20 mouse cellular contexts compared by ENCODE assay signal in genomic region chr3:135032483-135032882, GRCm38 (mm10).
DNase-seq lines count a peak whose midpoint lies in the region; ATAC-seq and TF ChIP-seq lines count a peak whose summit lies in the region.
"Had no signal": no experiment of that assay in that cellular context is flagged by ENCODE, and none has a peak within 500 bp of the region (broad histone marks: within the 10 kb centered on the region; RNA-seq: fewer than 3 reads in every experiment).

No protein-coding gene starts in this region.

- no peaks in the 10 kb centered on the region for H3K9me3 ChIP-seq in lung, embryonic 14.5 days (ENCODE audit: low read depth, low read length)
- H3K9me3 ChIP-seq in lung, postnatal 0 days (ENCODE audit: low read length) = no peaks in the 10 kb centered on the region
- no peaks in the 10 kb centered on the region for H3K9me3 ChIP-seq in limb, embryonic 13.5 days
- H3K9me3 ChIP-seq in liver, embryonic 11.5 days (ENCODE audit: control insufficient read depth, low read length) = no peaks in the 10 kb centered on the region
- H3K9me3 ChIP-seq: embryonic facial prominence, embryonic 10.5 days; embryonic facial prominence, embryonic 12.5 days; forebrain, embryonic 13.5 days; forebrain, embryonic 15.5 days had no signal

- H3K36me3 ChIP-seq in heart, adult 2 months (ENCODE audit: control insufficient read depth, insufficient read depth, low read length) = no peaks in the 10 kb centered on the region
- no peaks in the 10 kb centered on the region for H3K36me3 ChIP-seq in lung, embryonic 14.5 days (ENCODE audit: insufficient read depth)
- no peaks in the 10 kb centered on the region for H3K36me3 ChIP-seq in lung, postnatal 0 days (ENCODE audit: insufficient read depth, low read length)
- no peaks in the 10 kb centered on the region for H3K36me3 ChIP-seq in limb, embryonic 13.5 days
- no peaks in the 10 kb centered on the region for H3K36me3 ChIP-seq in liver, embryonic 11.5 days (ENCODE audit: control insufficient read depth, insufficient read depth, low read length)
- H3K36me3 ChIP-seq: embryonic facial prominence, embryonic 10.5 days; embryonic facial prominence, embryonic 12.5 days; forebrain, embryonic 15.5 days had no signal

- intact Hi-C loops in heart, adult 2 months (cut with DNase I) = no loop called here

- no peaks in the 10 kb centered on the region for H3K27me3 ChIP-seq in heart, adult 2 months (ENCODE audit: control insufficient read depth, insufficient read depth, low read length)
- H3K27me3 ChIP-seq in lung, embryonic 14.5 days (ENCODE audit: insufficient read depth, low read length) = no peaks in the 10 kb centered on the region
- H3K27me3 ChIP-seq in lung, postnatal 0 days (replicated peaks; ENCODE audit: insufficient read depth, low read length) = no peaks in the 10 kb centered on the region
- no peaks in the 10 kb centered on the region for H3K27me3 ChIP-seq in limb, embryonic 13.5 days
- no peaks in the 10 kb centered on the region for H3K27me3 ChIP-seq in liver, embryonic 11.5 days (replicated peaks; ENCODE audit: control insufficient read depth, insufficient read depth, low read length)
- H3K27me3 ChIP-seq: embryonic facial prominence, embryonic 12.5 days; forebrain, embryonic 13.5 days; forebrain, embryonic 15.5 days had no signal

- no peak for TF ChIP-seq CTCF in heart, adult 2 months (IDR thresholded peaks at IDR 0.05)
- TF ChIP-seq CTCF in lung, embryonic 14.5 days (IDR thresholded peaks at IDR 0.05; ENCODE audit: low read depth) = no peak
- TF ChIP-seq CTCF in lung, postnatal 0 days (IDR thresholded peaks at IDR 0.05) = no peak

- H3K4me1 ChIP-seq in heart, adult 2 months (ENCODE audit: control insufficient read depth, insufficient read depth, low read length) = no peaks in the 10 kb centered on the region
- H3K4me1 ChIP-seq in lung, embryonic 14.5 days (ENCODE audit: insufficient read depth) = no peaks in the 10 kb centered on the region
- no peaks in the 10 kb centered on the region for H3K4me1 ChIP-seq in lung, postnatal 0 days (ENCODE audit: insufficient read depth, low read depth, low read length)
- peaks cover 3% of the 10 kb centered on the region; the same call in 1 of the 2 replicates for H3K4me1 ChIP-seq in limb, embryonic 13.5 days
- no peaks in the 10 kb centered on the region for H3K4me1 ChIP-seq in liver, embryonic 11.5 days (replicated peaks; ENCODE audit: control insufficient read depth, insufficient read depth, low read length)
- H3K4me1 ChIP-seq: embryonic facial prominence, embryonic 10.5 days; embryonic facial prominence, embryonic 12.5 days; forebrain, embryonic 13.5 days; forebrain, embryonic 15.5 days had no signal

- no peak; the same call in 1 of the 2 replicates for ATAC-seq in lung, embryonic 14.5 days (ENCODE audit: insufficient read depth)
- no peak for ATAC-seq in lung, postnatal 0 days
- peak; percentile 61 for ATAC-seq in limb, embryonic 13.5 days (ENCODE audit: low FRiP score, low read depth)
- no peak for ATAC-seq in liver, embryonic 11.5 days (replicated peaks; ENCODE audit: low FRiP score)
- ATAC-seq: forebrain, embryonic 13.5 days; forebrain, embryonic 15.5 days had no signal

- no peak overlapping the region for H3K27ac ChIP-seq in heart, adult 2 months
- H3K27ac ChIP-seq in lung, embryonic 14.5 days (ENCODE audit: low read depth) = no peak overlapping the region
- H3K27ac ChIP-seq in lung, postnatal 0 days (ENCODE audit: low read length) = no peak overlapping the region
- H3K27ac ChIP-seq in limb, embryonic 13.5 days = no peak overlapping the region
- no peak overlapping the region for H3K27ac ChIP-seq in liver, embryonic 11.5 days (ENCODE audit: low read depth, low read length)
- H3K27ac ChIP-seq: embryonic facial prominence, embryonic 10.5 days; embryonic facial prominence, embryonic 12.5 days; forebrain, embryonic 13.5 days; forebrain, embryonic 15.5 days had no signal

- TF ChIP-seq POLR2A in heart, adult 2 months (IDR thresholded peaks at IDR 0.05; ENCODE audit: insufficient read depth, low read depth, low read length) = no peak

- no peak overlapping the region for H3K9ac ChIP-seq in heart, adult 2 months (ENCODE audit: low read depth, low read length)
- H3K9ac ChIP-seq in lung, embryonic 14.5 days = no peak overlapping the region
- H3K9ac ChIP-seq in lung, postnatal 0 days (replicated peaks; ENCODE audit: low read depth) = no peak overlapping the region
- H3K9ac ChIP-seq in limb, embryonic 13.5 days = no peak overlapping the region
- H3K9ac ChIP-seq in liver, embryonic 11.5 days (ENCODE audit: low read depth, low read length) = no peak overlapping the region
- H3K9ac ChIP-seq: embryonic facial prominence, embryonic 12.5 days; forebrain, embryonic 13.5 days; forebrain, embryonic 15.5 days had no signal

- H3K79me2 ChIP-seq in heart, adult 2 months (replicated peaks; ENCODE audit: control insufficient read depth, insufficient read depth, low read length) = no peaks in the 10 kb centered on the region

- TF ChIP-seq EP300 in heart, adult 2 months (IDR thresholded peaks at IDR 0.05; ENCODE audit: insufficient read depth, low read depth, low read length) = no peak
- TF ChIP-seq EP300 in lung, postnatal 0 days (IDR thresholded peaks at IDR 0.05) = no peak

- H3K4me2 ChIP-seq in lung, embryonic 14.5 days = no peak overlapping the region
- H3K4me2 ChIP-seq in lung, postnatal 0 days (replicated peaks; ENCODE audit: low read depth, low read length) = no peak overlapping the region
- no peak overlapping the region for H3K4me2 ChIP-seq in limb, embryonic 13.5 days (replicated peaks)
- no peak overlapping the region for H3K4me2 ChIP-seq in liver, embryonic 11.5 days
- H3K4me2 ChIP-seq: embryonic facial prominence, embryonic 12.5 days; forebrain, embryonic 13.5 days; forebrain, embryonic 15.5 days had no signal

- H3K4me3 ChIP-seq in heart, adult 2 months = no peak overlapping the region
- no peak overlapping the region for H3K4me3 ChIP-seq in lung, embryonic 14.5 days (ENCODE audit: low read depth, low read length)
- no peak overlapping the region for H3K4me3 ChIP-seq in lung, postnatal 0 days (ENCODE audit: low read depth, low read length)
- no peak overlapping the region for H3K4me3 ChIP-seq in limb, embryonic 13.5 days
- H3K4me3 ChIP-seq in liver, embryonic 11.5 days (ENCODE audit: low read depth, low read length) = no peak overlapping the region
- H3K4me3 ChIP-seq: embryonic facial prominence, embryonic 10.5 days; embryonic facial prominence, embryonic 12.5 days; forebrain, embryonic 13.5 days; forebrain, embryonic 15.5 days had no signal

- peak; percentile 71 for DNase-seq in heart, adult 11 months
- DNase-seq in heart, adult 2 months = no peak
- DNase-seq in lung, embryonic 14.5 days = peak; percentile 16
- DNase-seq in lung, postnatal 0 days (ENCODE audit: low spot score) = no peak
- DNase-seq in ovary, postnatal 36 days (ENCODE audit: low spot score) = no peak
- DNase-seq in liver, embryonic 11.5 days (ENCODE audit: low spot score) = no peak
- DNase-seq: adrenal gland, adult 2 months; adrenal gland, postnatal 10 days; adrenal gland, postnatal 25 days; B cell, adult 2 months; cerebellum, adult 11 months; cerebellum, adult 18-20 months; cerebellum, adult 9-10 months; cerebellum, postnatal 10 days; cerebellum, postnatal 25 days had no signal

- 90% methylated on average over 2 of the region's 2 CpGs for WGBS in heart, adult 2 months
- WGBS in lung, embryonic 14.5 days = 71% methylated on average over 2 of the region's 2 CpGs
- 62% methylated on average over 2 of the region's 2 CpGs for WGBS in lung, postnatal 0 days
- WGBS in limb, embryonic 13.5 days = 71% methylated on average over 2 of the region's 2 CpGs
- 79% methylated on average over 2 of the region's 2 CpGs for WGBS in liver, embryonic 11.5 days

Comparison
In these comparisons a context has a peak if more than half of its experiments do, and no peak if none do; other contexts are left out.
1. DNase-seq: peak in heart, adult 11 months (single experiment) and lung, embryonic 14.5 days (single experiment); none in heart, adult 2 months (0 of 2), lung, postnatal 0 days (single experiment), ovary, postnatal 36 days (single experiment) and liver, embryonic 11.5 days (single experiment).